Mouse (Mus musculus) kidney, postnatal 0 days (tissue): Measurements from ENCODE around the gene Rasal3. TPM values are rescaled to one million over a fixed set of nuclear protein-coding genes. Genes with fewer than 3 reads are reported as not detected.

Source experiments
- ATAC-seq: fragments of 200-750 bp; cut with Nextera tagmentation; replicated peaks from 2 replicates; pipeline ENCODE4 v1.8.0; 2017; ENCODE audit warnings: low read depth, moderate number of reproducible peaks, moderate TSS enrichment, moderate library complexity; ENCODE audit not compliant: low FRiP score
- DNase-seq: peaks from one replicate; pipeline ENCODE4 v3.0.0-alpha.2; 2016; ENCODE audit warnings: low spot score
- H3K27ac ChIP-seq: fragments of 300-500 bp; sonication (generic); 2 replicates; pipeline ENCODE4 v1.5.1; 2014; ENCODE audit warnings: mild to moderate bottlenecking
- H3K27me3 ChIP-seq: fragments of 300-500 bp; sonication (generic); 2 replicates; pipeline ENCODE4 v1.6.1; 2014; ENCODE audit warnings: low read length, mixed read lengths; ENCODE audit not compliant: insufficient read depth
- H3K36me3 ChIP-seq: fragments of 300-500 bp; sonication (generic); 2 replicates; pipeline ENCODE4 v1.6.1; 2014; ENCODE audit warnings: low read length, mixed read lengths; ENCODE audit not compliant: insufficient read depth
- H3K4me1 ChIP-seq: fragments of 300-500 bp; sonication (generic); replicated peaks from 2 replicates; pipeline ENCODE4 v1.6.1; 2014; ENCODE audit warnings: antibody characterized with exemption, low read length, mixed read lengths; ENCODE audit not compliant: insufficient read depth
- H3K4me2 ChIP-seq: fragments of 300-500 bp; sonication (generic); 2 replicates; pipeline ENCODE4 v1.6.1; 2014; ENCODE audit warnings: mild to moderate bottlenecking, low read length, moderate library complexity, mixed read lengths
- H3K4me3 ChIP-seq: fragments of 300-500 bp; sonication (generic); replicated peaks from 2 replicates; pipeline ENCODE4 v1.5.1; 2014; ENCODE audit warnings: low read depth, low read length
- H3K9ac ChIP-seq: fragments of 300-500 bp; sonication (generic); 2 replicates; pipeline ENCODE4 v1.6.1; 2014; ENCODE audit warnings: low read depth, low read length
- H3K9me3 ChIP-seq: fragments of 300-500 bp; sonication (generic); replicated peaks from 2 replicates; pipeline ENCODE4 v1.6.1; 2016; ENCODE audit warnings: low read length, inconsistent platforms, mixed read lengths
- CTCF ChIP-seq: IDR thresholded peaks from 2 replicates; pipeline ENCODE4 v1.5.1; 2016; ENCODE audit warnings: antibody characterized with exemption, low read depth, mild to moderate bottlenecking, moderate library complexity
- WGBS: fragments of 180-500 bp; shearing (Covaris S2); extraction: QIAGEN DNeasy Blood & Tissue Kit; methylation state at CpG from one replicate; pipeline ENCODE4 v1.1.7; 2014; 5-methylcytosine and 5-hydroxymethylcytosine counted together
- polyA plus RNA-seq: library from polyadenylated mRNA; unstranded; fragments of >200 nt; fragmentation: Nextera tagmentation; extraction: Ambion mirVana; gene quantifications from 2 replicates; pipeline ENCODE4 v1.2.1, GENCODE M21; 2015

The Rasal3 gene
- polyA plus RNA-seq, 1 experiment from 2014 or later: 0.53 TPM

GRCm38 (mm10) chr17:32386659-32387432, 16.5 kb downstream of the Rasal3 start:
- 65% methylated on average over 9 of the region's 9 CpGs for WGBS
- H3K27me3 ChIP-seq: 0 out of 2 replicates have a peak, but pooled peaks cover 3% of the 10 kb centered on the region

GRCm38 (mm10) chr17:32383661-32384060, 19.7 kb downstream of the Rasal3 start:
- Histone ChIP-seq H3K27me3 (no peaks in the 10 kb centered on the region), H3K9ac (no peak overlapping the region), H3K27ac (no peak overlapping the region), H3K36me3 (0 out of 2 replicates have a peak, but pooled peaks cover 13% of the 10 kb centered on the region), H3K4me2 (no peak overlapping the region), H3K4me1 (peaks cover 6% of the 10 kb centered on the region; the same call in 1 of the 2 replicates), H3K9me3 (no peaks in the 10 kb centered on the region), H3K4me3 (no peak overlapping the region)
- WGBS: 85% methylated on average over 5 of the region's 5 CpGs
- TF ChIP-seq CTCF: no peak
- DNase-seq (no peak), ATAC-seq (no peak)

More at GRCm38 (mm10) chr17:32386659-32387432, 16.5 kb downstream of the Rasal3 start:
- H3K4me2 ChIP-seq: no peak overlapping the region
- ATAC-seq (no peak), DNase-seq (no peak)
- 0 out of 2 replicates have a peak, but pooled peaks cover 12% of the 10 kb centered on the region for H3K36me3 ChIP-seq
- H3K4me3 ChIP-seq: no peak overlapping the region
- H3K9ac ChIP-seq: no peak overlapping the region
- peaks cover 7% of the 10 kb centered on the region; the same call in 1 of the 2 replicates for H3K4me1 ChIP-seq
- H3K27ac ChIP-seq: no peak overlapping the region
- no peaks in the 10 kb centered on the region for H3K9me3 ChIP-seq
- peak; percentile 64 for TF ChIP-seq CTCF

- Histone ChIP-seq H3K9me3 (no peaks in the 10 kb centered on the region), H3K27me3 (no peaks in the 10 kb centered on the region), H3K4me1 (no peaks in the 10 kb centered on the region), H3K9ac (no peak overlapping the region), H3K27ac (no peak overlapping the region), H3K4me2 (no peak overlapping the region), H3K4me3 (no peak overlapping the region), H3K36me3 (0 out of 2 replicates have a peak, but pooled peaks cover 18% of the 10 kb centered on the region)
- DNase-seq (no peak), ATAC-seq (no peak)
- WGBS: 96% methylated on average over 7 of the region's 7 CpGs
- TF ChIP-seq CTCF: no peak
Observed at GRCm38 (mm10) chr17:32382576-32382975, 20.8 kb downstream of the Rasal3 start.

GRCm38 (mm10) chr17:32378786-32379185, 24.6 kb downstream of the Rasal3 start:
- Histone ChIP-seq H3K4me3 (no peak overlapping the region), H3K9me3 (no peaks in the 10 kb centered on the region), H3K27me3 (no peaks in the 10 kb centered on the region), H3K9ac (no peak overlapping the region), H3K36me3 (0 out of 2 replicates have a peak, but pooled peaks cover 11% of the 10 kb centered on the region), H3K27ac (no peak overlapping the region), H3K4me1 (no peaks in the 10 kb centered on the region), H3K4me2 (no peak overlapping the region)
- no peak for DNase-seq
- ATAC-seq: no peak
- 77% methylated on average over 2 of the region's 2 CpGs for WGBS
- TF ChIP-seq CTCF: no peak

GRCm38 (mm10) chr17:32377137-32377536, 26.2 kb downstream of the Rasal3 start:
- TF ChIP-seq CTCF: no peak
- no peak for DNase-seq
- H3K9ac ChIP-seq: no peak overlapping the region
- H3K9me3 ChIP-seq: no peaks in the 10 kb centered on the region
- 74% methylated on average over 9 of the region's 9 CpGs for WGBS
- no peaks in the 10 kb centered on the region for H3K27me3 ChIP-seq
- H3K4me3 ChIP-seq: no peak overlapping the region
- ATAC-seq: 0 out of 2 replicates have a peak, but pooled peaks have one; percentile 36
- no peaks in the 10 kb centered on the region for H3K4me1 ChIP-seq
- no peak overlapping the region for H3K4me2 ChIP-seq
- H3K36me3 ChIP-seq: 0 out of 2 replicates have a peak, but pooled peaks cover 7% of the 10 kb centered on the region
- H3K27ac ChIP-seq: no peak overlapping the region

- no peak for DNase-seq
- Histone ChIP-seq H3K4me1 (no peaks in the 10 kb centered on the region), H3K4me3 (no peak overlapping the region), H3K27me3 (no peaks in the 10 kb centered on the region), H3K9ac (no peak overlapping the region), H3K36me3 (0 out of 2 replicates have a peak, but pooled peaks cover 7% of the 10 kb centered on the region), H3K9me3 (no peaks in the 10 kb centered on the region), H3K4me2 (no peak overlapping the region), H3K27ac (no peak overlapping the region)
- WGBS: 70% methylated on average over 15 of the region's 15 CpGs
- TF ChIP-seq CTCF: no peak
- ATAC-seq: no peak
Observed at GRCm38 (mm10) chr17:32376475-32376874, 26.9 kb downstream of the Rasal3 start.
